Mouse (Mus musculus): ENCODE results near the gene Mup18.
"Not testable (repeated sequence)": the region's sequence is repeated elsewhere in the genome, so short reads cannot be mapped to it uniquely, and the experiment has no call there.

The Mup18 gene

GRCm38 (mm10) chr4:61674036-61674435 lies at the start of gene Mup18:
Mup18 (minus strand) TSS chr4:61674136.
- in situ Hi-C loops (cut with MboI; ENCODE audit: unreplicated experiment in 2 of 2): not testable (repeated sequence)

- in situ Hi-C loops (cut with MboI; ENCODE audit: unreplicated experiment in 2 of 2): not testable (repeated sequence)
Observed at GRCm38 (mm10) chr4:61714296-61714695, 40.4 kb upstream of the Mup18 start.

Measured in v-Abl transformed pro-B cells (cell line).